Mouse (Mus musculus) cortical plate, adult 2 months (tissue): ENCODE measurements around the gene Dnajc28.

Experiments used
- CTCF ChIP-seq: fragments of 200-500 bp; IDR thresholded peaks from 2 replicates; pipeline ENCODE4 v1.5.1; 2011; ENCODE audit warnings: mild to moderate bottlenecking, control low read depth, low read length; ENCODE audit not compliant: insufficient read depth; ENCODE audit errors: extremely low read depth
- POLR2A ChIP-seq: fragments of 200-500 bp; IDR thresholded peaks from 2 replicates; pipeline ENCODE4 v1.6.1; 2011; ENCODE audit warnings: mild to moderate bottlenecking, low read length, control low read depth; ENCODE audit not compliant: insufficient read depth; ENCODE audit errors: extremely low read depth

DNA sequence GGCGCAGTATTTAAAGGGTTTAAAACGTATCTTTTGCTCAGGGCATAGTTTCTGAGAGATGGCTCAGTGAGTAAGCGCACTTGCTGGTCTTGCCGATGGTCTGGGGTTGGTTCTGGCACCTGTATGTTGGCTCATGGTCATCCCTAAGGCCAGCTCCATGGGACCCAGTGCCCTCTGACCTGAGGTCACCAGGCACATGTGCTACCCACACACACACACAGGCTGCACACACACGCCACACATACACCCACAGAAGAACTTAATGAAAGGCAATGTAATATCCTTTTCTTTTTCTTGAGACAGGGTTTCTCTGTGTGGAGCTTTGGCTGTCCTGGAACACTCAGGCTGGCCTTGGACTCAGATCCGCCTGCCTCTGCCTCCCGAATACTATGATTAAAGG lies 14.1 kb upstream of the Dnajc28 start:
- no peak for TF ChIP-seq CTCF
- no peak for TF ChIP-seq POLR2A
